Mouse (Mus musculus) forebrain, embryonic 14.5 days (tissue): ENCODE measurements around the gene Rnd2. TPM values are rescaled to one million over a fixed set of nuclear protein-coding genes. Genes with fewer than 3 reads are reported as not detected.
"Not testable (repeated sequence)": the region's sequence is repeated elsewhere in the genome, so short reads cannot be mapped to it uniquely, and the experiment has no call there.

Experiments
- ATAC-seq: fragments of 200-750 bp; cut with Nextera tagmentation; 2 replicates; pipeline ENCODE4 v1.8.0; 2017; ENCODE audit warnings: mild to moderate bottlenecking, moderate library complexity
- DNase-seq: peaks from one replicate; pipeline ENCODE4 v3.0.0-alpha.2; 2015; ENCODE audit warnings: low spot score
- H3K27ac ChIP-seq: fragments of 300-500 bp; sonication (generic); 2 replicates; pipeline ENCODE4 v1.5.1; 2014; ENCODE audit warnings: low read depth, mild to moderate bottlenecking, control low read depth, low read length, moderate library complexity
- H3K27me3 ChIP-seq: fragments of 300-500 bp; sonication (generic); replicated peaks from 2 replicates; pipeline ENCODE4 v1.6.1; 2014; ENCODE audit warnings: low read length, control low read depth, mixed read lengths; ENCODE audit not compliant: control insufficient read depth, insufficient read depth
- H3K36me3 ChIP-seq: fragments of 300-500 bp; sonication (generic); 2 replicates; pipeline ENCODE4 v1.6.1; 2014; ENCODE audit warnings: low read length, control low read depth; ENCODE audit not compliant: control insufficient read depth, insufficient read depth
- H3K4me1 ChIP-seq: fragments of 300-500 bp; sonication (generic); 2 replicates; pipeline ENCODE4 v1.6.1; 2014; ENCODE audit warnings: antibody characterized with exemption, low read length, control low read depth; ENCODE audit not compliant: control insufficient read depth, insufficient read depth
- H3K4me2 ChIP-seq: fragments of 300-500 bp; sonication (generic); 2 replicates; pipeline ENCODE4 v1.6.1; 2014; ENCODE audit warnings: mild to moderate bottlenecking, control low read depth, low read length
- H3K4me3 ChIP-seq: fragments of 300-500 bp; sonication (generic); 2 replicates; pipeline ENCODE4 v1.5.1; 2014; ENCODE audit warnings: low read depth, low read length, control low read depth
- H3K9ac ChIP-seq: fragments of 300-500 bp; sonication (generic); 2 replicates; pipeline ENCODE4 v1.6.1; 2014; ENCODE audit warnings: mild to moderate bottlenecking, low read length, control low read depth, moderate library complexity
- H3K9me3 ChIP-seq: fragments of 300-500 bp; sonication (generic); replicated peaks from 2 replicates; pipeline ENCODE4 v1.6.1; 2016; ENCODE audit warnings: low read length, control low read depth, mixed read lengths; ENCODE audit not compliant: control insufficient read depth
- WGBS: fragments of 180-500 bp; shearing (Covaris S2); extraction: QIAGEN DNeasy Blood & Tissue Kit; methylation state at CpG from one replicate; pipeline ENCODE4 v1.1.7; 2014; 5-methylcytosine and 5-hydroxymethylcytosine counted together
- polyA plus RNA-seq: library from polyadenylated mRNA; unstranded; fragments of >200 nt; fragmentation: Nextera tagmentation; extraction: Ambion mirVana; gene quantifications from 2 replicates; pipeline ENCODE4 v1.2.1, GENCODE M21; 2014

Gene Rnd2
- polyA plus RNA-seq, 1 experiment from 2014 or later, result 131 TPM

- H3K9ac ChIP-seq, result peak within 1 kb of the TSS; percentile 91
- ATAC-seq (peak; percentile 100), DNase-seq (peak; percentile 100)
- H3K4me2 ChIP-seq, result peak within 1 kb of the TSS; percentile 62
- no peaks in the 10 kb centered on the region for H3K9me3 ChIP-seq
- peaks cover 28% of the 10 kb centered on the region for H3K36me3 ChIP-seq
- peaks cover 4% of the 10 kb centered on the region; the same call in 1 of the 2 replicates for H3K4me1 ChIP-seq
- H3K4me3 ChIP-seq, result peak within 1 kb of the TSS; percentile 79
- no peaks in the 10 kb centered on the region for H3K27me3 ChIP-seq
- under 1% methylated on average over 42 of the region's 42 CpGs for WGBS
- H3K27ac ChIP-seq, result peak within 1 kb of the TSS; percentile 85
These were observed 22.6 kb upstream of the Rnd2 start, which contains the start of gene Rpl27 for GRCm38 (mm10) chr11:101442127-101442693. Gene Rpl27 (plus strand): TSS chr11:101442298.

GRCm38 (mm10) chr11:101442760-101443159 lies 22.0 kb upstream of the Rnd2 start:
- Histone ChIP-seq H3K27me3 (no peaks in the 10 kb centered on the region), H3K9ac (peak overlapping the region; percentile 91), H3K4me1 (peaks cover 4% of the 10 kb centered on the region; the same call in 1 of the 2 replicates), H3K4me2 (peak overlapping the region; percentile 62), H3K36me3 (peaks cover 28% of the 10 kb centered on the region), H3K4me3 (peak overlapping the region; percentile 79), H3K9me3 (no peaks in the 10 kb centered on the region), H3K27ac (peak overlapping the region; percentile 85)
- ATAC-seq (0 out of 2 replicates have a peak, but pooled peaks have one; percentile 0), DNase-seq (no peak)
- 3% methylated on average over 14 of the region's 14 CpGs for WGBS

- WGBS, result 89% methylated on average over 1 of the region's 1 CpGs
- peaks cover 4% of the 10 kb centered on the region; the same call in 1 of the 2 replicates for H3K4me1 ChIP-seq
These were observed 18.5 kb upstream of the Rnd2 start for GRCm38 (mm10) chr11:101446319-101446718.

GRCm38 (mm10) chr11:101446860-101447259 lies 17.9 kb upstream of the Rnd2 start:
- not testable (repeated sequence) for H3K9me3 ChIP-seq, DNase-seq, H3K4me1 ChIP-seq, H3K4me2 ChIP-seq, H3K9ac ChIP-seq, ATAC-seq, H3K4me3 ChIP-seq, H3K27ac ChIP-seq, H3K27me3 ChIP-seq
- WGBS, result 95% methylated on average over 8 of the region's 8 CpGs
- H3K36me3 ChIP-seq, result peaks cover 28% of the 10 kb centered on the region

More at GRCm38 (mm10) chr11:101446319-101446718, 18.5 kb upstream of the Rnd2 start:
- peaks cover 28% of the 10 kb centered on the region for H3K36me3 ChIP-seq
- H3K9me3 ChIP-seq, result no peaks in the 10 kb centered on the region
- H3K9ac ChIP-seq, result no peak overlapping the region
- no peaks in the 10 kb centered on the region for H3K27me3 ChIP-seq
- DNase-seq (no peak), ATAC-seq (no peak)
- H3K4me3 ChIP-seq, result no peak overlapping the region
- H3K27ac ChIP-seq, result no peak overlapping the region
- no peak overlapping the region for H3K4me2 ChIP-seq

- H3K4me2 ChIP-seq, result no peak overlapping the region
- WGBS, result 90% methylated on average over 5 of the region's 5 CpGs
- DNase-seq, result no peak
These were observed 17.0 kb upstream of the Rnd2 start for GRCm38 (mm10) chr11:101447786-101448185.

GRCm38 (mm10) chr11:101448274-101448746 lies 16.5 kb upstream of the Rnd2 start, which contains the start of gene Ifi35:
Gene Ifi35 (plus strand): TSS chr11:101448407.
- H3K27me3 ChIP-seq, result no peaks in the 10 kb centered on the region
- no peaks in the 10 kb centered on the region for H3K9me3 ChIP-seq
- no peak for ATAC-seq
- 49% methylated on average over 10 of the region's 10 CpGs for WGBS
- no peak for DNase-seq
- H3K27ac ChIP-seq, result no peak within 1 kb of the TSS
- peak within 1 kb of the TSS; percentile 29; the same call in 1 of the 2 replicates for H3K9ac ChIP-seq
- peak within 1 kb of the TSS; percentile 5; the same call in 1 of the 2 replicates for H3K4me3 ChIP-seq
- peaks cover 28% of the 10 kb centered on the region for H3K36me3 ChIP-seq
- no peak within 1 kb of the TSS for H3K4me2 ChIP-seq
- H3K4me1 ChIP-seq, result no peaks in the 10 kb centered on the region; the same call in 1 of the 2 replicates

More at GRCm38 (mm10) chr11:101447786-101448185, 17.0 kb upstream of the Rnd2 start:
- no peak overlapping the region for H3K4me3 ChIP-seq
- ATAC-seq, result no peak
- H3K27ac ChIP-seq, result no peak overlapping the region
- H3K27me3 ChIP-seq, result no peaks in the 10 kb centered on the region
- H3K9ac ChIP-seq, result peak overlapping the region; percentile 29; the same call in 1 of the 2 replicates
- H3K9me3 ChIP-seq, result no peaks in the 10 kb centered on the region
- peaks cover 4% of the 10 kb centered on the region; the same call in 1 of the 2 replicates for H3K4me1 ChIP-seq
- peaks cover 28% of the 10 kb centered on the region for H3K36me3 ChIP-seq

GRCm38 (mm10) chr11:101448899-101449298 lies 15.9 kb upstream of the Rnd2 start:
- H3K4me1 ChIP-seq, result no peaks in the 10 kb centered on the region
- no peaks in the 10 kb centered on the region for H3K9me3 ChIP-seq
- 86% methylated on average over 4 of the region's 4 CpGs for WGBS
- no peak overlapping the region for H3K27ac ChIP-seq
- H3K9ac ChIP-seq, result no peak overlapping the region
- peaks cover 22% of the 10 kb centered on the region for H3K36me3 ChIP-seq
- ATAC-seq, result no peak
- no peak overlapping the region for H3K4me2 ChIP-seq
- H3K4me3 ChIP-seq, result no peak overlapping the region
- no peaks in the 10 kb centered on the region for H3K27me3 ChIP-seq
- DNase-seq, result no peak

GRCm38 (mm10) chr11:101449596-101449995 lies 15.2 kb upstream of the Rnd2 start:
- not testable (repeated sequence) for ATAC-seq, H3K9me3 ChIP-seq
- 93% methylated on average over 4 of the region's 4 CpGs for WGBS

GRCm38 (mm10) chr11:101450394-101450793 lies 14.4 kb upstream of the Rnd2 start:
- Histone ChIP-seq H3K9ac (no peak overlapping the region), H3K27me3 (no peaks in the 10 kb centered on the region), H3K4me2 (no peak overlapping the region), H3K9me3 (no peaks in the 10 kb centered on the region), H3K4me3 (no peak overlapping the region), H3K4me1 (peaks cover 8% of the 10 kb centered on the region; the same call in 1 of the 2 replicates), H3K27ac (no peak overlapping the region), H3K36me3 (peaks cover 8% of the 10 kb centered on the region)
- DNase-seq (no peak), ATAC-seq (no peak)
- 89% methylated on average over 3 of the region's 3 CpGs for WGBS

More at GRCm38 (mm10) chr11:101449596-101449995, 15.2 kb upstream of the Rnd2 start:
- not testable (repeated sequence) for H3K27ac ChIP-seq, H3K9ac ChIP-seq, H3K4me2 ChIP-seq, DNase-seq, H3K4me3 ChIP-seq, H3K27me3 ChIP-seq, H3K4me1 ChIP-seq
- H3K36me3 ChIP-seq, result peaks cover 15% of the 10 kb centered on the region
